Mouse (Mus musculus) layer of hippocampus, postnatal 14 days (tissue): ENCODE data around the gene Muc4. TPM values are rescaled to one million over a fixed set of nuclear protein-coding genes. Genes with fewer than 3 reads are reported as not detected.

Experiments
- total RNA-seq, 2 experiments: library from RNA; stranded (reverse); gene quantifications; 2 replicates each; pipeline ENCODE4 v1.2.3; 2021

Muc4 gene
- total RNA-seq, 2 experiments from 2014 or later, result not detected

Other genes with a start within 250 kb of the Muc4 start
- gene Slc51a, start 248.0 kb upstream of the Muc4 start, total RNA-seq, result not detected
- gene Zdhhc19, start 239.6 kb upstream of the Muc4 start, total RNA-seq, result not detected
- gene Tfrc, start 127.0 kb upstream of the Muc4 start, total RNA-seq, result 100 to 1,000 TPM in 1 of 2 experiments, 10 to 100 TPM in 1; 83.5 to 111 TPM
- 100 to 1,000 TPM; 120 to 124 TPM for gene Tnk2, start 92.0 kb upstream of the Muc4 start, total RNA-seq
- gene Muc20, start 61.5 kb downstream of the Muc4 start, total RNA-seq, result not detected
- not detected for gene Smbd1, start 74.6 kb downstream of the Muc4 start, total RNA-seq
- 100 to 1,000 TPM; 111 to 121 TPM for gene Fyttd1, start 141.6 kb downstream of the Muc4 start, total RNA-seq
- gene Rubcn, start 141.9 kb downstream of the Muc4 start, total RNA-seq, result 10 to 100 TPM; 54.4 to 58.6 TPM
- gene Lrch3, start 178.2 kb downstream of the Muc4 start, total RNA-seq, result 10 to 100 TPM; 36.0 to 42.8 TPM